Mouse (Mus musculus) hindbrain, embryonic 15.5 days (tissue): ENCODE measurements at regions not wholly inside any gene's neighbourhood (a gene's known extent, or its start where the extent isn't known, plus 50 kb on each side); places are given as distances from the start of the nearest gene placed in this dataset.
A peak's percentile ranks its signal among the peaks of the same experiment; 100 is the strongest.

Experiments
- ATAC-seq: fragments of 200-750 bp; cut with Nextera tagmentation; 2 replicates; pipeline ENCODE4 v1.8.0; 2017; ENCODE audit warnings: low read depth, moderate number of reproducible peaks, moderate TSS enrichment; ENCODE audit not compliant: low FRiP score
- H3K27ac ChIP-seq: fragments of 300-500 bp; sonication (generic); replicated peaks from 2 replicates; pipeline ENCODE4 v1.5.1; 2015; ENCODE audit warnings: mild to moderate bottlenecking, inconsistent platforms
- H3K27me3 ChIP-seq: fragments of 300-500 bp; sonication (generic); 2 replicates; pipeline ENCODE4 v1.6.1; 2015; ENCODE audit warnings: control low read depth, inconsistent platforms
- H3K36me3 ChIP-seq: fragments of 300-500 bp; sonication (generic); 2 replicates; pipeline ENCODE4 v1.6.1; 2015; ENCODE audit warnings: control low read depth, inconsistent platforms
- H3K4me1 ChIP-seq: fragments of 300-500 bp; sonication (generic); replicated peaks from 2 replicates; pipeline ENCODE4 v1.6.1; 2015; ENCODE audit warnings: control low read depth, inconsistent platforms
- H3K4me2 ChIP-seq: fragments of 300-500 bp; sonication (generic); 2 replicates; pipeline ENCODE4 v1.6.1; 2015; ENCODE audit warnings: moderate library complexity, mild to moderate bottlenecking, inconsistent platforms
- H3K4me3 ChIP-seq: fragments of 300-500 bp; sonication (generic); 2 replicates; pipeline ENCODE4 v1.5.1; 2015; ENCODE audit warnings: mild to moderate bottlenecking, inconsistent platforms
- H3K9ac ChIP-seq: fragments of 300-500 bp; sonication (generic); 2 replicates; pipeline ENCODE4 v1.6.1; 2015; ENCODE audit warnings: inconsistent platforms
- H3K9me3 ChIP-seq: fragments of 300-500 bp; sonication (generic); 2 replicates; pipeline ENCODE4 v1.6.1; 2016; ENCODE audit warnings: control low read depth, inconsistent platforms
- WGBS: fragments of 180-500 bp; shearing (Covaris S2); methylation state at CpG from one replicate; pipeline ENCODE4 v1.1.7; 2015; 5-methylcytosine and 5-hydroxymethylcytosine counted together

GRCm38 (mm10) chr7:125392536-125392935 lies 51.9 kb upstream of the Kdm8 start:
- Histone ChIP-seq H3K4me3 (no peak overlapping the region), H3K4me2 (peak overlapping the region; percentile 87; the same call in 1 of the 2 replicates), H3K4me1 (peaks cover 13% of the 10 kb centered on the region), H3K27ac (no peak overlapping the region), H3K36me3 (no peaks in the 10 kb centered on the region), H3K27me3 (no peaks in the 10 kb centered on the region), H3K9me3 (no peaks in the 10 kb centered on the region), H3K9ac (no peak overlapping the region)
- WGBS, result 35% methylated on average over 3 of the region's 3 CpGs
- ATAC-seq, result no peak

- H3K4me2 ChIP-seq, result peak overlapping the region; percentile 87
- no peaks in the 10 kb centered on the region for H3K9me3 ChIP-seq
- H3K27ac ChIP-seq, result peak overlapping the region; percentile 77
- H3K9ac ChIP-seq, result peak overlapping the region; percentile 39
- peak overlapping the region; percentile 44 for H3K4me3 ChIP-seq
- no peaks in the 10 kb centered on the region for H3K27me3 ChIP-seq
- ATAC-seq, result peak; percentile 75
- H3K4me1 ChIP-seq, result peaks cover 13% of the 10 kb centered on the region
- WGBS, result 2% methylated on average over 16 of the region's 16 CpGs
- no peaks in the 10 kb centered on the region for H3K36me3 ChIP-seq
Measured at GRCm38 (mm10) chr7:125393228-125393627, 51.2 kb upstream of the Kdm8 start.

- H3K27ac ChIP-seq, result peak overlapping the region; percentile 77
- H3K4me1 ChIP-seq, result peaks cover 13% of the 10 kb centered on the region
- H3K4me2 ChIP-seq, result peak overlapping the region; percentile 87
- no peaks in the 10 kb centered on the region for H3K27me3 ChIP-seq
- no peaks in the 10 kb centered on the region for H3K36me3 ChIP-seq
- peak overlapping the region; percentile 39; the same call in 1 of the 2 replicates for H3K9ac ChIP-seq
- ATAC-seq, result peak; percentile 97
- under 1% methylated on average over 33 of the region's 33 CpGs for WGBS
- H3K9me3 ChIP-seq, result no peaks in the 10 kb centered on the region
- peak overlapping the region; percentile 44 for H3K4me3 ChIP-seq
Measured at GRCm38 (mm10) chr7:125393654-125394346, 50.7 kb upstream of the Kdm8 start.
